ENCODE assay signal across 8 mouse cellular contexts in the genomic region with DNA sequence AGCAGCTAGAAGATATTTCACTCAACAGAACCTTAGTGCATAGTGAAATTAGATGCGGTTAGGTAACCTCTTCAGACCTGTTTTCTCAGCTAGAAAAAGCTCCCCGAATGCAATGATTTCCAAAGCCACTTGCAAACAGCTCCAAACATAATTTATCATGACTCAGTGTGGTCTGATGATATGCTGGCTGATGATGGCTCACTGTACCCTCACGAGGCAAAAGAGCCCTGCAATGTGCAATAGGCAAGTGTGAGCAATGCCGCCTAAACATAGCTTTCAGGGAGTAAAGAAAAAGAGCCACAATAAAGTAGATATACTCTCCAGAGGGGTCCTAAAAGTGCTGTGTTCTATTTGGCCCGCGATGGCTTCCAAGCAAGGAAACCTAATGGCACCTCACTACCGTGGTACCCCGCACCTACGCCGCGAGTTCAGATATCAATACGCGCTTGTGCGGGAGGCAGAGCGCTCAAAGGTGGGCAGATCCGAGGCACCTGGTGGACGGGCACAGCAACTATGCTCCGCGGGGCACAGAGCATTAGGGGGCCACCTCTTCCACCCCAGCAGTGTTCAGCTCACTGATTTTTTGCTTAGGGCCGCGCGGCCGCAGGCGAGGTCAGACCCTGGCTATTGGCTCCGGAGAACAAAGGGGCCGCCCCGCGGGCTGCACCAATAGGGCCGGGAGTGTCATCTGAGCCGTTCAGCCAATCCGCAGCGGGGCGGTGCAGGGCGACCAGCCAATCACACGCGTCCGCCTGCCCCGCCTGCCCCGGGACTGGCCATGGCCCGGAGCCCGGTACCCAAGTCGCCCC. TPM values are rescaled to one million over a fixed set of nuclear protein-coding genes. Genes with fewer than 3 reads are reported as not detected.
A peak's percentile ranks its signal among the peaks of the same experiment; 100 is the strongest.
DNase-seq lines count a peak whose midpoint lies in the region; ATAC-seq and TF ChIP-seq lines count a peak whose summit lies in the region.

A gene (plus strand): TSS at position 793 of the 809 bp plus-strand sequence.

- H3K9me3 ChIP-seq in ES-E14 (ENCODE audit: control insufficient read depth, insufficient read depth, low read depth, low read length) = no peaks in the 10 kb centered on the region
- peaks cover 16% of the 10 kb centered on the region for H3K9me3 ChIP-seq in lung, embryonic 15.5 days

- in situ Hi-C loops in ES-E14 (cut with MboI; ENCODE audit: low sequenced_read_pairs in 2 of 2, unreplicated experiment in 2 of 2) = no loop called here

- peak; percentile 61; the same call in 1 of the 2 replicates for TF ChIP-seq POLR2A in olfactory bulb, adult 2 months (IDR thresholded peaks at IDR 0.05; ENCODE audit: insufficient read depth, low read depth, low read length)

- ATAC-seq in hematopoietic stem cell, adult 5-6 weeks (replicated peaks in 1 of 2; ENCODE audit: insufficient read depth in 1 of 2, low FRiP score in 2 of 2, low TSS enrichment in 1 of 2, low read depth in 1 of 2, poor library complexity in 2 of 2, severe bottlenecking in 2 of 2) = peak; percentile 97 to 100
- ATAC-seq in lung, embryonic 15.5 days (ENCODE audit: borderline replicate concordance, extremely low read depth, low FRiP score, low TSS enrichment) = peak; percentile 99

- H3K4me1 ChIP-seq in ES-E14 (ENCODE audit: control insufficient read depth in 2 of 2, insufficient read depth in 2 of 2, low read length in 2 of 2, poor library complexity in 1 of 2) = peaks cover 0 to 5% of the 10 kb centered on the region in 2 experiments; a peak in 1 of 4 replicates
- H3K4me1 ChIP-seq in lung, embryonic 15.5 days = peaks cover 8% of the 10 kb centered on the region
- H3K4me1 ChIP-seq in olfactory bulb, adult 2 months (ENCODE audit: control insufficient read depth, insufficient read depth, low read length) = peaks cover 21% of the 10 kb centered on the region

- peak within 1 kb of the TSS; percentile 68 to 75 for H3K4me3 ChIP-seq in ES-E14 (ENCODE audit: insufficient read depth in 1 of 2, low read depth in 1 of 2, low read length in 2 of 2, poor library complexity in 1 of 2, severe bottlenecking in 1 of 2)
- H3K4me3 ChIP-seq in lung, embryonic 15.5 days = peak within 1 kb of the TSS; percentile 69
- H3K4me3 ChIP-seq in olfactory bulb, adult 2 months (ENCODE audit: insufficient read depth, low read depth, low read length) = peak within 1 kb of the TSS; percentile 88

- no peak for TF ChIP-seq CTCF in olfactory bulb, adult 2 months (IDR thresholded peaks at IDR 0.05; ENCODE audit: insufficient read depth, low read depth, low read length)

- no peaks in the 10 kb centered on the region for H3K27me3 ChIP-seq in lung, embryonic 15.5 days

- H3K4me2 ChIP-seq in lung, embryonic 15.5 days = peak within 1 kb of the TSS; percentile 86

- H3K9ac ChIP-seq in ES-E14 (ENCODE audit: insufficient read depth, low read depth, low read length, poor library complexity, severe bottlenecking) = peak within 1 kb of the TSS; percentile 71
- H3K9ac ChIP-seq in lung, embryonic 15.5 days = peak within 1 kb of the TSS; percentile 78

- H3K36me3 ChIP-seq in ES-E14 (ENCODE audit: control insufficient read depth, insufficient read depth, low read length, poor library complexity, severe bottlenecking) = peaks cover 9% of the 10 kb centered on the region; the same call in 1 of the 2 replicates
- peaks cover 36% of the 10 kb centered on the region for H3K36me3 ChIP-seq in lung, embryonic 15.5 days

- DNase-seq in ES-E14 (ENCODE audit: low read depth, low spot score) = peak; percentile 77
- peak; percentile 98 for DNase-seq in cerebellum, adult 8-10 months
- peak; percentile 93 for DNase-seq in forelimb bud, embryonic 11.5 days (ENCODE audit: low read depth, low spot score)
- DNase-seq in layer of hippocampus, adult 9-10 months (ENCODE audit: low spot score) = peak; percentile 91
- peak; percentile 90 to 91 for DNase-seq in thymus, adult 18-20 months

- WGBS in lung, embryonic 15.5 days = 4% methylated on average over 42 of the region's 42 CpGs
- 2% methylated on average over 42 of the region's 42 CpGs for WGBS in olfactory bulb, adult 2 months

- H3K27ac ChIP-seq in ES-E14 (ENCODE audit: insufficient read depth, low read depth, low read length, poor library complexity, severe bottlenecking) = no peak within 1 kb of the TSS
- peak within 1 kb of the TSS; percentile 80 for H3K27ac ChIP-seq in lung, embryonic 15.5 days
- peak within 1 kb of the TSS; percentile 91 for H3K27ac ChIP-seq in olfactory bulb, adult 2 months (ENCODE audit: insufficient read depth, low read depth, low read length)

TF ChIP-seq in ES-E14, 5 proteins besides CTCF, POLR2A, EP300 and RAD21:
- TF ChIP-seq MAFK (IDR thresholded peaks at IDR 0.05; ENCODE audit: insufficient read depth, low read depth, low read length) = no peak
- no peak for TF ChIP-seq ZNF384 (IDR thresholded peaks at IDR 0.05; ENCODE audit: low read depth, low read length)
- TF ChIP-seq CHD2 (IDR thresholded peaks at IDR 0.05; ENCODE audit: low read depth, low read length) = peak; percentile 61; the same call in 1 of the 2 replicates

RNA-seq across cellular contexts. Expression of the gene that starts here (rescaled TPM):
- 3.5 and 3.8 TPM in 2 replicates for total RNA-seq in ES-E14 (2012; rRNA removed)
- 6.1 and 8.4 TPM in 2 replicates for total RNA-seq in hematopoietic stem cell, adult 5-6 weeks (2017)
- 5.5 and 8.3 TPM in 2 replicates for polyA plus RNA-seq in lung, embryonic 15.5 days (2015; fragmentation: Nextera tagmentation; extraction: Ambion mirVana)
- not detected in 2 replicates for polyA plus RNA-seq in olfactory bulb, adult 2 months (2012; ENCODE audit: insufficient read depth, insufficient read length, low replicate concordance, missing spikeins)
